Mouse (Mus musculus) midbrain, embryonic 15.5 days (tissue): ENCODE results near the gene Yap1. TPM values are rescaled to one million over a fixed set of nuclear protein-coding genes. Genes with fewer than 3 reads are reported as not detected.
"Not testable (repeated sequence)": the region's sequence is repeated elsewhere in the genome, so short reads cannot be mapped to it uniquely, and the experiment has no call there.

ENCODE experiments used
- ATAC-seq: fragments of 200-750 bp; cut with Nextera tagmentation; replicated peaks from 2 replicates; pipeline ENCODE4 v1.8.0; 2017; ENCODE audit warnings: moderate TSS enrichment
- H3K27ac ChIP-seq: fragments of 300-500 bp; sonication (generic); 2 replicates; pipeline ENCODE4 v1.5.1; 2015; ENCODE audit warnings: mild to moderate bottlenecking, inconsistent platforms
- H3K27me3 ChIP-seq: fragments of 300-500 bp; sonication (generic); replicated peaks from 2 replicates; pipeline ENCODE4 v1.6.1; 2015; ENCODE audit warnings: inconsistent platforms
- H3K36me3 ChIP-seq: fragments of 300-500 bp; sonication (generic); replicated peaks from 2 replicates; pipeline ENCODE4 v1.6.1; 2015; ENCODE audit warnings: inconsistent platforms
- H3K4me1 ChIP-seq: fragments of 300-500 bp; sonication (generic); 2 replicates; pipeline ENCODE4 v1.6.1; 2015; ENCODE audit warnings: inconsistent platforms
- H3K4me2 ChIP-seq: fragments of 300-500 bp; sonication (generic); 2 replicates; pipeline ENCODE4 v1.6.1; 2015; ENCODE audit warnings: inconsistent platforms, mild to moderate bottlenecking, moderate library complexity
- H3K4me3 ChIP-seq: fragments of 300-500 bp; sonication (generic); 2 replicates; pipeline ENCODE4 v1.5.1; 2015; ENCODE audit warnings: mild to moderate bottlenecking, inconsistent platforms
- H3K9ac ChIP-seq: fragments of 300-500 bp; sonication (generic); 2 replicates; pipeline ENCODE4 v1.6.1; 2015; ENCODE audit warnings: mild to moderate bottlenecking, inconsistent platforms
- H3K9me3 ChIP-seq: fragments of 300-500 bp; sonication (generic); 2 replicates; pipeline ENCODE4 v1.6.1; 2016; ENCODE audit warnings: inconsistent platforms
- WGBS: fragments of 180-500 bp; shearing (Covaris S2); methylation state at CpG from one replicate; pipeline ENCODE4 v1.1.7; 2015; ENCODE audit warnings: mixed read lengths; 5-methylcytosine and 5-hydroxymethylcytosine counted together
- polyA plus RNA-seq: library from polyadenylated mRNA; unstranded; fragments of >200 nt; fragmentation: Nextera tagmentation; extraction: Ambion mirVana; gene quantifications from 2 replicates; pipeline ENCODE4 v1.2.1, GENCODE M21; 2015

Gene Yap1
- polyA plus RNA-seq, 1 experiment from 2014 or later = 8.0 TPM

GRCm38 (mm10) chr9:7903825-7904224 lies 100.6 kb downstream of the Yap1 start:
- H3K4me1 ChIP-seq = no peaks in the 10 kb centered on the region
- no peak for ATAC-seq

GRCm38 (mm10) chr9:7903262-7903661 lies 101.1 kb downstream of the Yap1 start:
- no peak for ATAC-seq
- no peak overlapping the region for H3K27ac ChIP-seq
- WGBS = 88% methylated on average over 2 of the region's 2 CpGs
- H3K9me3 ChIP-seq = no peaks in the 10 kb centered on the region
- no peak overlapping the region for H3K4me2 ChIP-seq
- H3K36me3 ChIP-seq = no peaks in the 10 kb centered on the region
- H3K4me3 ChIP-seq = no peak overlapping the region
- no peaks in the 10 kb centered on the region for H3K27me3 ChIP-seq
- no peaks in the 10 kb centered on the region for H3K4me1 ChIP-seq
- no peak overlapping the region for H3K9ac ChIP-seq

More at GRCm38 (mm10) chr9:7903825-7904224, 100.6 kb downstream of the Yap1 start:
- H3K27me3 ChIP-seq = no peaks in the 10 kb centered on the region
- no peaks in the 10 kb centered on the region for H3K36me3 ChIP-seq
- H3K27ac ChIP-seq = no peak overlapping the region
- H3K4me3 ChIP-seq = no peak overlapping the region
- WGBS = 77% methylated on average over 5 of the region's 5 CpGs
- no peak overlapping the region for H3K9ac ChIP-seq
- H3K9me3 ChIP-seq = no peaks in the 10 kb centered on the region
- no peak overlapping the region for H3K4me2 ChIP-seq

GRCm38 (mm10) chr9:7902311-7902710 lies 102.1 kb downstream of the Yap1 start:
- Histone ChIP-seq H3K4me1 (no peaks in the 10 kb centered on the region), H3K27ac (no peak overlapping the region), H3K36me3 (no peaks in the 10 kb centered on the region), H3K4me2 (no peak overlapping the region), H3K9me3 (no peaks in the 10 kb centered on the region), H3K4me3 (no peak overlapping the region), H3K27me3 (no peaks in the 10 kb centered on the region), H3K9ac (no peak overlapping the region)
- WGBS = 46% methylated on average over 7 of the region's 7 CpGs
- ATAC-seq = no peak

GRCm38 (mm10) chr9:7900965-7901364 lies 103.4 kb downstream of the Yap1 start:
- Histone ChIP-seq H3K4me2 (no peak overlapping the region), H3K9ac (no peak overlapping the region), H3K36me3 (no peaks in the 10 kb centered on the region), H3K9me3 (no peaks in the 10 kb centered on the region), H3K27ac (no peak overlapping the region), H3K4me3 (no peak overlapping the region), H3K4me1 (no peaks in the 10 kb centered on the region), H3K27me3 (no peaks in the 10 kb centered on the region)
- 92% methylated on average over 8 of the region's 8 CpGs for WGBS
- no peak for ATAC-seq

- Histone ChIP-seq H3K4me3 (no peak overlapping the region), H3K9ac (no peak overlapping the region)
- peak; percentile 90 for ATAC-seq
Observed at GRCm38 (mm10) chr9:7897502-7897901, 106.9 kb downstream of the Yap1 start.

GRCm38 (mm10) chr9:7891796-7892195 lies 112.6 kb downstream of the Yap1 start:
- H3K4me3 ChIP-seq, H3K27ac ChIP-seq, H3K27me3 ChIP-seq, H3K4me2 ChIP-seq, ATAC-seq, H3K9me3 ChIP-seq, H3K36me3 ChIP-seq, H3K4me1 ChIP-seq, H3K9ac ChIP-seq: not testable (repeated sequence)
- 89% methylated on average over 1 of the region's 1 CpGs for WGBS

More at GRCm38 (mm10) chr9:7897502-7897901, 106.9 kb downstream of the Yap1 start:
- H3K4me2 ChIP-seq = no peak overlapping the region
- H3K27me3 ChIP-seq = no peaks in the 10 kb centered on the region
- no peaks in the 10 kb centered on the region for H3K9me3 ChIP-seq
- no peak overlapping the region for H3K27ac ChIP-seq
- WGBS = 0% methylated on average over 3 of the region's 3 CpGs
- H3K4me1 ChIP-seq = no peaks in the 10 kb centered on the region
- no peaks in the 10 kb centered on the region for H3K36me3 ChIP-seq

- Histone ChIP-seq H3K27me3 (no peaks in the 10 kb centered on the region), H3K4me3 (no peak overlapping the region), H3K9ac (no peak overlapping the region), H3K27ac (no peak overlapping the region), H3K36me3 (no peaks in the 10 kb centered on the region), H3K9me3 (no peaks in the 10 kb centered on the region), H3K4me2 (no peak overlapping the region), H3K4me1 (no peaks in the 10 kb centered on the region)
- no peak for ATAC-seq
- WGBS = 63% methylated on average over 1 of the region's 1 CpGs
Observed at GRCm38 (mm10) chr9:7891177-7891576, 113.2 kb downstream of the Yap1 start.

- Histone ChIP-seq H3K9ac (no peak overlapping the region), H3K27me3 (no peaks in the 10 kb centered on the region), H3K4me2 (no peak overlapping the region), H3K27ac (no peak overlapping the region), H3K36me3 (no peaks in the 10 kb centered on the region), H3K4me3 (no peak overlapping the region), H3K9me3 (no peaks in the 10 kb centered on the region), H3K4me1 (no peaks in the 10 kb centered on the region)
- whole genome bisulfite sequencing = 97% methylated on average over 3 of the region's 3 CpGs
- ATAC-seq = no peak
Observed at GRCm38 (mm10) chr9:7884346-7884745, 120.0 kb downstream of the Yap1 start.

- Histone ChIP-seq H3K27me3 (no peaks in the 10 kb centered on the region), H3K27ac (no peak overlapping the region), H3K9ac (no peak overlapping the region), H3K4me1 (no peaks in the 10 kb centered on the region), H3K36me3 (no peaks in the 10 kb centered on the region), H3K4me2 (no peak overlapping the region), H3K9me3 (no peaks in the 10 kb centered on the region), H3K4me3 (no peak overlapping the region)
- no peak for ATAC-seq
- 93% methylated on average over 1 of the region's 1 CpGs for WGBS
Observed at GRCm38 (mm10) chr9:7882304-7882865, 122.0 kb downstream of the Yap1 start.

Other genes with a start within 250 kb of the Yap1 start
- 18.0 and 20.1 TPM in 2 replicates for gene Tmem123, start 240.6 kb downstream of the Yap1 start, polyA plus RNA-seq
- 42.3 and 45.5 TPM in 2 replicates for gene Birc2, start 167.5 kb downstream of the Yap1 start, polyA plus RNA-seq
- gene Birc3, start 131.4 kb downstream of the Yap1 start, polyA plus RNA-seq = 2.3 and 2.7 TPM in 2 replicates
- gene Cfap300, start 38.2 kb upstream of the Yap1 start, polyA plus RNA-seq = 15.1 TPM in 2 replicates
- gene Cep126, start 129.7 kb upstream of the Yap1 start, polyA plus RNA-seq = 3.6 and 4.8 TPM in 2 replicates